ENCODE assay signal across 27 mouse cellular contexts in genomic region chr4:63547799-63548198, GRCm38 (mm10). TPM values are rescaled to one million over a fixed set of nuclear protein-coding genes. Genes with fewer than 3 reads are reported as not detected.
DNase-seq lines count a peak whose midpoint lies in the region; ATAC-seq and TF ChIP-seq lines count a peak whose summit lies in the region.
"Had no signal": no experiment of that assay in that cellular context is flagged by ENCODE, and none has a peak within 500 bp of the region (broad histone marks: within the 10 kb centered on the region; RNA-seq: fewer than 3 reads in every experiment).

No protein-coding gene starts in this region.

- TF ChIP-seq POLR2A in cerebellum, adult 2 months (IDR thresholded peaks at IDR 0.05; ENCODE audit: borderline replicate concordance, insufficient read depth, low read length): no peak
- no peak for TF ChIP-seq POLR2A in kidney, adult 2 months (IDR thresholded peaks at IDR 0.05; ENCODE audit: low read depth, low read length)
- TF ChIP-seq POLR2A in brain, embryonic 14.5 days (IDR thresholded peaks at IDR 0.05; ENCODE audit: borderline replicate concordance, extremely low read depth, insufficient read depth, insufficient read length, poor library complexity, severe bottlenecking): no peak

- no peak overlapping the region for H3K27ac ChIP-seq in cerebellum, adult 2 months (ENCODE audit: insufficient read depth, low read length)
- no peak overlapping the region for H3K27ac ChIP-seq in kidney, adult 2 months (ENCODE audit: insufficient read depth, low read depth, low read length)
- H3K27ac ChIP-seq: embryonic facial prominence, embryonic 12.5 days; hindbrain, embryonic 14.5 days; limb, embryonic 15.5 days had no signal

- ATAC-seq in erythroblast, adult 5-6 weeks (replicated peaks; ENCODE audit: low FRiP score, poor library complexity, severe bottlenecking): no peak
- ATAC-seq: forebrain, embryonic 16.5 days; intestine, embryonic 16.5 days; midbrain, embryonic 16.5 days had no signal

- TF ChIP-seq CTCF in cerebellum, adult 2 months (IDR thresholded peaks at IDR 0.05; ENCODE audit: borderline replicate concordance, insufficient read depth, low read depth, low read length): no peak
- TF ChIP-seq CTCF in kidney, adult 2 months (conservative IDR thresholded peaks at IDR 0.05; ENCODE audit: insufficient read depth, insufficient read length, low read depth, low read length): no peak
- no peak for TF ChIP-seq CTCF in brain, embryonic 14.5 days (IDR thresholded peaks at IDR 0.05; ENCODE audit: borderline replicate concordance, extremely low read depth, insufficient read depth, insufficient read length)

- intact Hi-C loops in heart, postnatal 10 days (cut with DNase I): no loop called here

- no peak overlapping the region for H3K4me3 ChIP-seq in cerebellum, adult 2 months (replicated peaks; ENCODE audit: insufficient read depth, low read depth, low read length)
- H3K4me3 ChIP-seq in kidney, adult 2 months (ENCODE audit: insufficient read depth, low read depth, low read length): no peak overlapping the region
- H3K4me3 ChIP-seq: embryonic facial prominence, embryonic 12.5 days; limb, embryonic 15.5 days had no signal

- peaks cover 16% of the 10 kb centered on the region; the same call in 1 of the 2 replicates for H3K36me3 ChIP-seq in kidney, adult 2 months (ENCODE audit: control insufficient read depth, insufficient read depth, low read length)

- 5% methylated on average over 1 of the region's 1 CpGs for WGBS in cerebellum, adult 2 months
- whole genome bisulfite sequencing in kidney, adult 2 months: 18% methylated on average over 1 of the region's 1 CpGs

- peaks cover 10% of the 10 kb centered on the region for H3K4me1 ChIP-seq in cerebellum, adult 2 months (ENCODE audit: control insufficient read depth, insufficient read depth, low read length)
- H3K4me1 ChIP-seq in kidney, adult 2 months (ENCODE audit: control insufficient read depth, insufficient read depth, low read length): peaks cover 13% of the 10 kb centered on the region; the same call in 1 of the 2 replicates

- no peaks in the 10 kb centered on the region for H3K27me3 ChIP-seq in cerebellum, adult 2 months (ENCODE audit: control insufficient read depth, insufficient read depth, low read length)
- H3K27me3 ChIP-seq in kidney, adult 2 months (replicated peaks; ENCODE audit: control insufficient read depth, insufficient read depth, low read length): no peaks in the 10 kb centered on the region
- H3K27me3 ChIP-seq: embryonic facial prominence, embryonic 12.5 days; limb, embryonic 15.5 days had no signal

- peak; percentile 15 to 47 for DNase-seq in cerebellum, adult 2 months
- no peak for DNase-seq in cerebellum, adult 11 months
- DNase-seq in kidney, adult 2 months: peak; percentile 53
- DNase-seq in kidney, postnatal 4 days: no peak
- peak; percentile 31 for DNase-seq in 416B (ENCODE audit: low read depth)
- peak; percentile 44 for DNase-seq in brain, embryonic 14.5 days (ENCODE audit: low read depth)
- no peak for DNase-seq in heart, postnatal 10 days
- DNase-seq: adrenal gland, adult 8-10 months; lung, adult 2 months; lung, postnatal 36 days; right cerebral cortex, postnatal 25 days had no signal

RNA-seq across cellular contexts. Expression of gene Atp6v1g1, which starts 3.2 kb away (rescaled TPM):
- polyA plus RNA-seq in cerebellum, adult 2 months (2012; rRNA removed): 148 and 154 TPM in 2 replicates
- polyA plus RNA-seq in kidney, adult 2 months (2012; rRNA removed): 76.1 and 117 TPM in 2 replicates
- 190 and 216 TPM in 2 replicates for polyA plus RNA-seq in brain, embryonic 14.5 days (2012; rRNA removed)
- 100 to 1,000 TPM; 161 to 165 TPM for total RNA-seq in heart, postnatal 10 days (2021)
- total RNA-seq in erythroblast, adult 5-6 weeks (2015; ENCODE audit: low replicate concordance): 39.6 and 49.7 TPM in 2 replicates
- 31.0 and 43.5 TPM in 2 replicates for total RNA-seq in erythroblast, adult 5-6 weeks (2017; ENCODE audit: low replicate concordance)

RNA-seq across cellular contexts. Expression of gene Tmem268, which starts 10.8 kb away (rescaled TPM):
- 11.8 and 12.3 TPM in 2 replicates for polyA plus RNA-seq in cerebellum, adult 2 months (2012; rRNA removed)
- 9.1 and 10.1 TPM in 2 replicates for polyA plus RNA-seq in kidney, adult 2 months (2012; rRNA removed)
- 5.2 and 5.3 TPM in 2 replicates for polyA plus RNA-seq in brain, embryonic 14.5 days (2012; rRNA removed)
- total RNA-seq in heart, postnatal 10 days (2021): 1 to 10 TPM; 5.9 to 6.5 TPM
- total RNA-seq in erythroblast, adult 5-6 weeks (2015; ENCODE audit: low replicate concordance): 5.0 and 15.3 TPM in 2 replicates
- 1.5 and 2.6 TPM in 2 replicates for total RNA-seq in erythroblast, adult 5-6 weeks (2017; ENCODE audit: low replicate concordance)

RNA-seq across cellular contexts. Expression of gene Whrn, which starts 52.0 kb away (rescaled TPM):
- polyA plus RNA-seq in cerebellum, adult 2 months (2012; rRNA removed): 91.9 and 101 TPM in 2 replicates
- polyA plus RNA-seq in kidney, adult 2 months (2012; rRNA removed): 20.3 and 22.7 TPM in 2 replicates
- polyA plus RNA-seq in brain, embryonic 14.5 days (2012; rRNA removed): 28.2 and 30.9 TPM in 2 replicates
- total RNA-seq in heart, postnatal 10 days (2021): 10 to 100 TPM in 1 of 2 experiments, 1 to 10 TPM in 1; 10.0 to 11.0 TPM
- total RNA-seq in erythroblast, adult 5-6 weeks (2015; ENCODE audit: low replicate concordance): 0.38 TPM in 1 of 2 replicates, not detected in the other
- total RNA-seq in erythroblast, adult 5-6 weeks (2017; ENCODE audit: low replicate concordance): not detected in 2 replicates

RNA-seq across cellular contexts. Expression of gene Gm11213, which starts 57.3 kb away (rescaled TPM):
- not detected in 2 replicates for polyA plus RNA-seq in cerebellum, adult 2 months (2012; rRNA removed)
- not detected in 2 replicates for polyA plus RNA-seq in kidney, adult 2 months (2012; rRNA removed)
- not detected in 2 replicates for polyA plus RNA-seq in brain, embryonic 14.5 days (2012; rRNA removed)
- not detected for total RNA-seq in heart, postnatal 10 days (2021)
- total RNA-seq in erythroblast, adult 5-6 weeks (2015; ENCODE audit: low replicate concordance): not detected in 2 replicates
- total RNA-seq in erythroblast, adult 5-6 weeks (2017; ENCODE audit: low replicate concordance): not detected in 2 replicates
- total RNA-seq: adrenal gland, adult 8-10 months; gastrocnemius, adult 8-10 months; granulocyte monocyte progenitor cell, adult 5-6 weeks; heart, postnatal 25 days; left cerebral cortex, adult 18-20 months; left cerebral cortex, postnatal 36 days had no signal
- polyA plus RNA-seq: embryonic facial prominence, embryonic 12.5 days; forebrain, embryonic 16.5 days; heart, embryonic 11.5 days; hindbrain, embryonic 14.5 days; intestine, embryonic 16.5 days; kidney, postnatal 0 days; limb, embryonic 15.5 days; lung, adult 2 months; midbrain, embryonic 16.5 days; stomach, embryonic 16.5 days; thymus, postnatal 0 days had no signal

Comparison
In these comparisons a context has a peak if more than half of its experiments do, and no peak if none do; other contexts are left out.
1. DNase-seq: peak in cerebellum, adult 2 months (2 of 2), kidney, adult 2 months (single experiment), 416B (single experiment) and brain, embryonic 14.5 days (single experiment); none in cerebellum, adult 11 months (single experiment), kidney, postnatal 4 days (0 of 2) and heart, postnatal 10 days (0 of 2).